Mouse (Mus musculus) megakaryocyte, embryonic 14.5 days (primary cell): ENCODE measurements around the gene Dnajc5.

Experiments used
- FLI1 ChIP-seq: IDR thresholded peaks from 2 replicates; pipeline ENCODE4 v1.6.1; 2012; ENCODE audit warnings: low read length, inconsistent platforms, mixed read lengths
- GATA1 ChIP-seq: IDR thresholded peaks from 3 replicates; pipeline ENCODE4 v1.6.1; 2012; ENCODE audit warnings: mixed read lengths, low read length, inconsistent platforms, borderline replicate concordance

GRCm38 (mm10) chr2:181546142-181546541 is 25.9 kb downstream of the Dnajc5 start:
- TF ChIP-seq GATA1 = no peak
- TF ChIP-seq FLI1 = no peak
